Mouse (Mus musculus) limb, embryonic 11.5 days (tissue): ENCODE results near the gene Xylt2. TPM values are rescaled to one million over a fixed set of nuclear protein-coding genes. Genes with fewer than 3 reads are reported as not detected.

ENCODE experiments used
- ATAC-seq: fragments of 200-750 bp; cut with Nextera tagmentation; 2 replicates; pipeline ENCODE4 v1.8.0; 2017; ENCODE audit warnings: low read depth; ENCODE audit not compliant: insufficient number of reproducible peaks, low FRiP score, low TSS enrichment
- DNase-seq: peaks from one replicate; pipeline ENCODE4 v3.0.0-alpha.2; 2015; ENCODE audit warnings: low spot score
- H3K27ac ChIP-seq: fragments of 300-500 bp; sonication (generic); replicated peaks from 2 replicates; pipeline ENCODE4 v1.5.1; 2014; ENCODE audit warnings: low read depth, mild to moderate bottlenecking, low read length
- H3K27me3 ChIP-seq: fragments of 300-500 bp; sonication (generic); 2 replicates; pipeline ENCODE4 v1.6.1; 2014; ENCODE audit warnings: mild to moderate bottlenecking, low read length, mixed read lengths; ENCODE audit not compliant: control insufficient read depth, insufficient read depth
- H3K36me3 ChIP-seq: fragments of 300-500 bp; sonication (generic); 2 replicates; pipeline ENCODE4 v1.6.1; 2014; ENCODE audit warnings: mild to moderate bottlenecking, low read length, moderate library complexity, mixed read lengths; ENCODE audit not compliant: control insufficient read depth, insufficient read depth
- H3K4me1 ChIP-seq: fragments of 300-500 bp; sonication (generic); 2 replicates; pipeline ENCODE4 v1.6.1; 2014; ENCODE audit warnings: low read length, mixed read lengths; ENCODE audit not compliant: control insufficient read depth, insufficient read depth
- H3K4me2 ChIP-seq: fragments of 300-500 bp; sonication (generic); 2 replicates; pipeline ENCODE4 v1.6.1; 2014; ENCODE audit warnings: low read depth, mild to moderate bottlenecking, moderate library complexity; ENCODE audit not compliant: severe bottlenecking
- H3K4me3 ChIP-seq: fragments of 300-500 bp; sonication (generic); 2 replicates; pipeline ENCODE4 v1.5.1; 2014; ENCODE audit warnings: low read depth, low read length
- H3K9ac ChIP-seq: fragments of 300-500 bp; sonication (generic); 2 replicates; pipeline ENCODE4 v1.6.1; 2014; ENCODE audit warnings: mild to moderate bottlenecking, low read length
- H3K9me3 ChIP-seq: fragments of 300-500 bp; sonication (generic); 2 replicates; pipeline ENCODE4 v1.6.1; 2016; ENCODE audit warnings: low read length; ENCODE audit not compliant: control insufficient read depth
- WGBS: fragments of 180-500 bp; shearing (Covaris S2); extraction: QIAGEN DNeasy Blood & Tissue Kit; methylation state at CpG from one replicate; pipeline ENCODE4 v1.1.7; 2014; 5-methylcytosine and 5-hydroxymethylcytosine counted together
- polyA plus RNA-seq: library from polyadenylated mRNA; unstranded; fragments of >200 nt; fragmentation: Nextera tagmentation; extraction: Ambion mirVana; gene quantifications from 2 replicates; pipeline ENCODE4 v1.2.1, GENCODE M21; 2014

Gene Xylt2
- polyA plus RNA-seq: 16.2 and 16.7 TPM in 2 replicates

DNA sequence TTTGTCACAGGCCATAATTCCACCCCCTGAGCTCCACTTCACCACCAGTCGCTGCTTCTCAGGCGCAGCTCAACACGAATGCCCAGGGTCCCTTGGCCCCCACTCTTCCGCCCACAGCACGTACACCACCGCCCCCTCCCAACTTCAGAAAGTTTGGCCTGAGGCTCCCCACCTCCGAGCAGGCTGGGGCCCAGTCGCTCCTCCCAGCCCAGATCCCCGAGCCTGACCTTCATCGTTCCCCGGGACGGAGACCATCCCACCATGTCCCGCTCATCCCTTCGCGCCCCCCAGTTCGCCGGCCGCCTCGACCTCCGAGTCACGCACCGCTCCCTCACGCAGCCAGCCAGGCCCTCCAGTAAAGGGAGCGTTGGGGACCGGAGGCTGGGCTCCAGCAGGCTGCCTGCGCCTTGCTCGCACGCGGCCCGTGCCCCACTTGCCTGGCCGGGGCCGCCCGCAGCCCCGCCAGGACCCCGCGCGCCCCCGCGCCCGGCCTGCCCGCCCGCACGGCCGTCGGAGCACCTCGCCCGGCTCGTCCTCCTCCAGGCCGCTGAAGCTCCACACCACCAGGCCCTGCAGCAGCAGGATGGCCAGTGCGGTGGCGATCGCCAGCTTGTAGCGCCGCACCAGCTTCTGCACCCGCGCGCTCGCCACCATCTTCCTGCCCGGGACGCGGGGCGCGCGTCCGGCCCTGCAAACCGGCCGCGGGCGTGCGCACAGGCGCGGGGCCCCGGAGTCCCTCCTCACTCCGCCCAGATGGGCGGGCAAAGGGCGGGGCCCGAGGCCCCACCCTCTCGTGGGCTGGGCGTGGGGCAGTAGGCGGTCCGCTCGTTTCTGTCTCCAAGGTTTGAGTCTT lies at the start of gene Xylt2:
TSS of gene Xylt2 (minus strand) at position 762 of the 853 bp plus-strand sequence.
- peak; percentile 92 for ATAC-seq
- 1% methylated on average over 80 of the region's 82 CpGs for WGBS

DNA sequence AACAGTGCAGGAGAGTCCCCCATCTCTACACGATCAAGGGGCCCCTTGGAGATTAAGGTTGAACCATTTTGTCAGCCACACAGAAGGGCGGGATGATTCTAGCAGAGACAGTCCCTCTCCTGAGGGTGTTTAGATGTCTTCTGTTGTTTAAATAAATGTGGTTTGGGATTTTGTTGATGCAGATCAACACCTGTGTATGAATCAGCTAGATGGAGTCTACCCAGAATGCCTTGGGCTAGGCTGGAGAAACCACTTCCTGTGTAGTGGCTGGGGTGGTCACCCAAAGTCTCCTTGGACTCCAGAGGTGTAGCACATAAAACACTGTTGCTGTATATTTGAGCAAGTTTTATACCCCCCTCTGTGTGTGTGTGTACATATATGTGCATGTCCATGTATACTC lies 41.9 kb upstream of the Xylt2 start:
- Histone ChIP-seq H3K27ac (no peak overlapping the region), H3K4me1 (no peaks in the 10 kb centered on the region), H3K9ac (no peak overlapping the region), H3K27me3 (no peaks in the 10 kb centered on the region), H3K4me3 (no peak overlapping the region), H3K9me3 (no peaks in the 10 kb centered on the region), H3K36me3 (no peaks in the 10 kb centered on the region), H3K4me2 (no peak overlapping the region)
- 92% methylated on average over 2 of the region's 2 CpGs for WGBS
- DNase-seq (no peak), ATAC-seq (no peak)

More for the DNA sequence above, at the start of gene Xylt2:
- Histone ChIP-seq H3K27me3 (no peaks in the 10 kb centered on the region), H3K27ac (peak within 1 kb of the TSS; percentile 80; the same call in 1 of the 2 replicates), H3K9ac (peak within 1 kb of the TSS; percentile 96), H3K4me2 (peak within 1 kb of the TSS; percentile 83), H3K36me3 (no peaks in the 10 kb centered on the region), H3K9me3 (no peaks in the 10 kb centered on the region), H3K4me3 (peak within 1 kb of the TSS; percentile 85), H3K4me1 (peaks cover 14% of the 10 kb centered on the region)
- peak; percentile 94 for DNase-seq

DNA sequence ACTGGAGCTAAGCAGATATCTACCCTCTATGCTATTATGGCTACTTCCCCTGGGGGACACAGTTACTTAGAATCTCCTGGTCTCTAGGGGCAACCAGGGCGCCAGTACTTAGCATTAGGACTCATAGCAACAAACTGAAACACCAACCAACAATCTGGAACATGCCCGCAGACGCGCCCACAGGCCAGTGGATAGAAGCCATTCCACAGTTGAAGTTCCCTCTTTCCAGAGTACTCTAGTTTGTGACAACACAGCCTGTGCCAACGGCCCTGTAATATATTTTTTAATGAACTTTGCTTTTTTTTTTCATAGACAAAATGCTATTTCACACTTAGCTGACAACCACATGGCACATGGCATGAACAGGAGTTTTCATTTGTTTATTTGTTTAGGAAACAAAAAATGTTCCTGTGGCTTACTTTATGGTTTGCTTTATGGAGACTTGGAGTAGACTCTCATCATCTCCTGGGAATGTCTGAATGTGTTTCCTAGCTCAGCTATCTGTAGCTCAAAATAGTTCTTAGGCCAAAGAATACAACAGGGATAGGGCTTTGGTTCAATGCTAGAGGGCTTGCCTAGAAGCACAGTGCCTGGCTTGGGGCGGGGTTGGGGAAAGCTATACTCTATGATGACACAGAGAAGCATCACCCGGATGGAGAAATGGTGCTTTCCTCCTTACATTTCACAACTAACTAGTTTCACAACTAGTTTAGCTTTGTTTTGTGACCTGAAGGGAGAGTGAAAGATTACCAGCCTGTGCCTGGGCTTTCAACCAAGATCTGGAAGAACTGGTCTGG lies 41.0 kb upstream of the Xylt2 start:
- WGBS: 89% methylated on average over 7 of the region's 7 CpGs

DNA sequence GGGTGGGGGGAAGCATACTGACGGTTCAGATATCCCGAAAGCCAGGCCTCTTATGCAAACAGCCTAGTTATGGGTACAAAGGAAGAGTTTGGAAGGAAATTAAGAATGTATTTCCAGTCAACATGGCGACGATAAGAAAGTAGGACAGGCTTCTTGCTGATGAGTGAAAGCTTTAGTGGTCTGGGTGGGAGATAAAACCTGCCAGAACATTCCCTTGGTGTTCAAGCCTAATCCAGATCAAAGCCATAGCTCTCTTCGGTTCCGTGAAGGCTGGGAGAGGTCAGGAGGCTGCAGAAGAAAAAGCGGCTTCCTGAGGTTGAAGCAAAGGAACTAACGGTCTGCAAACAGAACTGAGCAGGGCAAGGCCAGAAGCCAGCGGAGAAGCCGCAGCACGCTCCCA lies 39.9 kb upstream of the Xylt2 start:
- no peak overlapping the region for H3K27ac ChIP-seq
- H3K9me3 ChIP-seq: no peaks in the 10 kb centered on the region
- H3K4me2 ChIP-seq: no peak overlapping the region
- H3K27me3 ChIP-seq: no peaks in the 10 kb centered on the region
- no peaks in the 10 kb centered on the region for H3K36me3 ChIP-seq
- no peak overlapping the region for H3K4me3 ChIP-seq
- 34% methylated on average over 11 of the region's 11 CpGs for WGBS
- no peak overlapping the region for H3K9ac ChIP-seq
- DNase-seq (no peak), ATAC-seq (no peak)
- peaks cover 6% of the 10 kb centered on the region; the same call in 1 of the 2 replicates for H3K4me1 ChIP-seq

More for the DNA sequence above, 41.0 kb upstream of the Xylt2 start:
- no peak for DNase-seq
- H3K4me1 ChIP-seq: peaks cover 3% of the 10 kb centered on the region; the same call in 1 of the 2 replicates
- no peak overlapping the region for H3K4me3 ChIP-seq
- H3K36me3 ChIP-seq: no peaks in the 10 kb centered on the region
- no peak overlapping the region for H3K4me2 ChIP-seq
- ATAC-seq: no peak
- H3K9ac ChIP-seq: no peak overlapping the region
- no peak overlapping the region for H3K27ac ChIP-seq
- no peaks in the 10 kb centered on the region for H3K9me3 ChIP-seq
- H3K27me3 ChIP-seq: no peaks in the 10 kb centered on the region

- no peaks in the 10 kb centered on the region for H3K9me3 ChIP-seq
- peak; percentile 43 for DNase-seq
- ATAC-seq: no peak
- H3K4me3 ChIP-seq: no peak overlapping the region
- no peak overlapping the region for H3K9ac ChIP-seq
- no peak overlapping the region for H3K27ac ChIP-seq
- no peaks in the 10 kb centered on the region for H3K36me3 ChIP-seq
- no peak overlapping the region for H3K4me2 ChIP-seq
- no peaks in the 10 kb centered on the region for H3K27me3 ChIP-seq
- peaks cover 6% of the 10 kb centered on the region; the same call in 1 of the 2 replicates for H3K4me1 ChIP-seq
- WGBS: 8% methylated on average over 9 of the region's 9 CpGs
Observed at GRCm38 (mm10) chr11:94716754-94717153, 39.4 kb upstream of the Xylt2 start.

DNA sequence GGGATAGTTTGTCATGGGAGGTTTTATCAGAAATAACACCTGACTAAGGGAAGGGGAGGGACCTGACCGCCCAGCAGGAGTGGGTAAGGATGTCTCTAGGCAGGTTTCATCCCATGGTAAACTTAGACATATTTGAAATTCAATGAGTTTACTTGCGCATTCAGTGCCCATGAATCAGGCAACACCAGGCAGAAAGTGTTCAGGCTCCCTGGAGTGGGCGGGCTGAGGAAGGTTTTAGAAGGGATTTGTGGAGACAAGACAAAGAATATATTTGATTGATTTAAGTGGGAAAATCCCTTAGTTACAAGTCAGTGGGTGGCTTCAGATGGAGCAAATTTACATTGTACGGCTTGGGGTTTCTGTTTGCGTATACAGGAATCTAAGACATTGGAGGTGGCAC lies 38.3 kb upstream of the Xylt2 start:
- Histone ChIP-seq H3K36me3 (no peaks in the 10 kb centered on the region), H3K27me3 (no peaks in the 10 kb centered on the region), H3K4me1 (peaks cover 6% of the 10 kb centered on the region; the same call in 1 of the 2 replicates), H3K4me2 (no peak overlapping the region), H3K9ac (no peak overlapping the region), H3K4me3 (no peak overlapping the region), H3K9me3 (no peaks in the 10 kb centered on the region), H3K27ac (no peak overlapping the region)
- 89% methylated on average over 5 of the region's 5 CpGs for WGBS
- DNase-seq (no peak), ATAC-seq (no peak)

GRCm38 (mm10) chr11:94713246-94713860 lies 36.0 kb upstream of the Xylt2 start:
- WGBS: 37% methylated on average over 11 of the region's 11 CpGs
- H3K36me3 ChIP-seq: no peaks in the 10 kb centered on the region

GRCm38 (mm10) chr11:94704472-94704871 lies 27.2 kb upstream of the Xylt2 start, which contains the start of gene Gm11541:
Gm11541 (minus strand) TSS chr11:94704499.
- H3K27ac ChIP-seq: no peak within 1 kb of the TSS
- no peaks in the 10 kb centered on the region for H3K27me3 ChIP-seq
- peaks cover 4% of the 10 kb centered on the region; the same call in 1 of the 2 replicates for H3K4me1 ChIP-seq
- H3K36me3 ChIP-seq: no peaks in the 10 kb centered on the region
- WGBS: 89% methylated on average over 5 of the region's 5 CpGs
- no peak within 1 kb of the TSS for H3K4me3 ChIP-seq
- H3K4me2 ChIP-seq: no peak within 1 kb of the TSS
- no peak within 1 kb of the TSS for H3K9ac ChIP-seq
- no peak for DNase-seq
- ATAC-seq: no peak
- H3K9me3 ChIP-seq: no peaks in the 10 kb centered on the region

More at GRCm38 (mm10) chr11:94713246-94713860, 36.0 kb upstream of the Xylt2 start:
- 0 out of 2 replicates have a peak overlapping the region, but pooled peaks have one; percentile 22 for H3K9ac ChIP-seq
- H3K4me1 ChIP-seq: peaks cover 6% of the 10 kb centered on the region; the same call in 1 of the 2 replicates
- DNase-seq (no peak), ATAC-seq (no peak)
- no peak overlapping the region for H3K4me3 ChIP-seq
- no peaks in the 10 kb centered on the region for H3K27me3 ChIP-seq
- H3K4me2 ChIP-seq: no peak overlapping the region
- H3K27ac ChIP-seq: no peak overlapping the region
- H3K9me3 ChIP-seq: no peaks in the 10 kb centered on the region
